Mouse (Mus musculus): ENCODE measurements around the gene Reln.

Reln gene

DNA sequence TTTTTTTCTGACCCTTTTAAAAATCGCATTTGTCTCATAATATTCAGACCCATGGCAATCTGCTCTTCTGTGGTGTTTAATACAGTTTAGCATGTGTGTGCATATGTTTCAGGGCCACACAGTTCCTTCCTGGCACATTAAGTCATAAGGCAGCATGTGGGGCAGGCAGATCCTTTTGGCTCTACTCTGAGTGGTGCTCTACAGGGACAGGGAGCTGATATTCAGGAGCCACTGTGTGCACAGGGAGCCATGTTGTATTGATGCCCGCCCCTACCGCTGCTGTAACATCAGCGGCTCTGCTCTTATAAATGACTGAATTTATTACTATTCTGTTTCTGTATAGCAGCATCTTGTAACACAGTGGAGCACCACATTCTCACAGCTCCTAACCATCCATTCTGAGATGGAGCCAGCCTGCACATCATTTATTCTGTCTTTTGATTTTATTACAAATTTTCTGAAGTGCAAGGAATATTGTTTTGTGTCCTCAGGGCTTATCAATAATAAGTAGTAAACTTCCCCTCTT lies 410.3 kb downstream of the Reln start:
- no peak for DNase-seq (ENCODE audit: low spot score in 2 of 2)

DNA sequence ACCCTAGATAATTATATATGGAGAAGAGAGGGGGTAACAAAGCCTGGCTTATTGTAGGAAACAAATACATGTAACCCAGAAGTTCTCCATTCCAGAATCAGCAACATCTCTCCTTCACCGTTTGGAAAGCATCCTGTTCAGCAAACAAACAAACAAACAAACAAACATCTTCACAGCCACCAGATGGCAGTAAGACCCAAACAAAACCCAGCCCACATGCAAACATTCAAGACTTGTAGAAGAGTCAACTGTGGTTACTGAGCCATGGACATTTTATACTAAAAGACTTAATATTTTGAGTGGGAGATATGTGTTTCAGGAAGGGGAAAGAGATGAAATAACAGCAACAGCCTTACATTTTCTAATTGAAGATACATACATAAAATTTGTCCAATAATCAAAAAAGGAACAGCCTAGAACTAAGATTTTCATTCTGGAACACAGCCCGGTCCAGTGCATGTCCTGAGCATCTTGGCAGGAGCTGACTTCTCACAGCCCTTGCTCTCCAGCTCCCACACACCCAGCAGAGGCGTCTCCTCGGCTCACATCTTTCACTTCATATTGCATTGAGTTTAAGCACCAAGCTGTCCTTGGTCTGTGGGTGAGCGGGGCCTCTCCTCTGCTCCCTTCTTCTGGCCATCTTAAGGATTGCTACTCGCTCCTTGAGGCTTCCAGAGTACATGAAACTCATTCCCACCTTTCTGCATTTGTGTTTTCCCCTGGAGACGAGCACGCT lies 411.0 kb downstream of the Reln start:
- no peak for DNase-seq (ENCODE audit: low spot score in 2 of 2)

- no peak for DNase-seq (ENCODE audit: low spot score in 2 of 2)
Measured at GRCm38 (mm10) chr5:21931151-21931550, 413.4 kb downstream of the Reln start.

- DNase-seq (ENCODE audit: low spot score in 2 of 2): no peak
Measured at GRCm38 (mm10) chr5:21920310-21920709, 424.2 kb downstream of the Reln start.

- no peak for DNase-seq (ENCODE audit: low spot score in 2 of 2)
Measured at GRCm38 (mm10) chr5:21919281-21919780, 425.2 kb downstream of the Reln start.

GRCm38 (mm10) chr5:21915973-21916372 lies 428.5 kb downstream of the Reln start:
- DNase-seq (ENCODE audit: low spot score in 2 of 2): no peak

DNA sequence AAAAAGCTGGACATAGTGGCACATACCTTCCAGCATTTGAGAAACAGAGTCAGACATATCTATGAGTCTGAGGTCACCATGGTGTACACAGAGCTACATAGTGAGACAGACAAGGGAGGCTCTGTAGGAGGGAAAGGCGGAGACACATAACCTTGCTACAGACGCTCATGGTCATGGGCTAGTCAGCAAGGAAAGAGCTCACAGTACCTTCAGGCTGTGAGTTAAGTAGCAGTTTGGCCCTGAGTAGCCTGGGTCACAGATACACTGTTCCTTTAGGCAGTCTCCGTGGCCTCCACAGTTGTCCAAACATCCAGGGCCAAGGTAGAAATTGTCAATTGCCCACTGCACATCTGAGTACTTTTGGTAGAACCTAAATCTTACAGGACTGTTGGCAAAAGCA lies 429.7 kb downstream of the Reln start:
- DNase-seq (ENCODE audit: low spot score in 2 of 2): no peak

- no peak for DNase-seq (ENCODE audit: low spot score in 2 of 2)
Measured at GRCm38 (mm10) chr5:21912835-21913530, 431.5 kb downstream of the Reln start.

GRCm38 (mm10) chr5:21910726-21911125 lies 433.8 kb downstream of the Reln start:
- DNase-seq (ENCODE audit: low spot score in 2 of 2): no peak

DNA sequence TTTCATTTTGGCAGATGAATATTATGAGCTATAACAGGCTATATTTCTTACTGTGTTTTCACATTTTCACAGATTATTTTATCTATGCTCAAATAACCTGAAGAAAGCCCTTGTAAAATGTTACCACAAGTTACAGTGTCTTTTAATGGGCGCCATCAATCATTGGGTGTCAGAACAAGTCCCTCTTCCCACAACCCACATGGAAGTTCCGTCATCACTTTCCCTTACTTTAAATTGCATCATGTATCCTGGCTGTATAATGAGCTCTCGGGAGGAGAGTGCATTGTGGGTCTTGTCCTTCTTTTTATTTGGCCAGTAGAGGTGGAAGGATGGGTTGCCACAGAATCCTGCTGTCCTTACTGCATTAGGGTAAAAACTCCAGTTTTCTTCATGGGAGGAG lies 434.8 kb downstream of the Reln start:
- DNase-seq (ENCODE audit: low spot score in 2 of 2): no peak

DNA sequence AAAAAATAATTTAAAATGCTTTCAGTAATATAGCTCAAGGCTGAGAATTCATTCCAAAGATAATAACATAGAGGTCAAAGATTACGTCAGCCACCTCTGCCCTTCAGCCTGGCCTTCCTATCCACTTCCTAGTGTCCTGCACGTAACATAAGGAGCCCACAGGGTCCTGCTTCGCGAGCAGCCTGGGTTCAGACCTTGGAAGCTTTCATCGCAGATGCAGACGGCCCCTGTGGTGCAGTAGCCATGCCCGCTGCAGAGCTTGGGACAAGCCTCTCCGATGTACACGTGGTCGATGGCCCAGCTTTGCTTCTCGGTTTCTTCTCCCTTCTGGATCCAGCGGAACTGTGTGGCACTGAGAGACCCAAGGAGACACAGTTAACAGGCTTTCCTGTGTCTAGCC lies 443.1 kb downstream of the Reln start:
- no peak for DNase-seq (ENCODE audit: low spot score in 2 of 2)

GRCm38 (mm10) chr5:21900891-21901290 lies 443.6 kb downstream of the Reln start:
- no peak for DNase-seq (ENCODE audit: low spot score in 2 of 2)

GRCm38 (mm10) chr5:21898875-21899274 lies 445.6 kb downstream of the Reln start:
- no peak for DNase-seq (ENCODE audit: low spot score in 2 of 2)

GRCm38 (mm10) chr5:21896586-21896985 lies 447.9 kb downstream of the Reln start:
- no peak for DNase-seq (ENCODE audit: low spot score in 2 of 2)

GRCm38 (mm10) chr5:21894168-21894567 lies 450.3 kb downstream of the Reln start:
- no peak for DNase-seq (ENCODE audit: low spot score in 2 of 2)

DNA sequence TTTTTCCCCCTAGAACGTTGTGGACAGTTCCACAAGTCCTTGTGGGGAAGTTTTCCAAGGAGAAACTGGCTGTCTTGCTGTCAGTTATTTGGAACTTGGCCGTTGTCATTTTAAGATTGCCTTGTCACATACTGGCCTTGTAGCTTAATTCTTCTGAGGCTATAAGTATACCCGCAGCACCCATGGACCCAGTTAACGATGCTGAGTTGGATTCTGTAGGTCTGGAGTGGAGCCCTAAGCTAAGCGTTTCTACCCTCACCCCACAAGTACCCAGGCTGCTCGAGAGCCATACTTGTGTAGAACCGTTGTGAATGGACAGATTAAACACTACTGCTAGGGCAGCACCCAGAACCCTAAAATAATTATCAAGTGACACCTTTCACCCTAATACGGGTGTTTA lies 477.8 kb downstream of the Reln start:
- DNase-seq (ENCODE audit: low spot score in 2 of 2): no peak

GRCm38 (mm10) chr5:21866311-21866712 lies 478.2 kb downstream of the Reln start:
- DNase-seq (ENCODE audit: low spot score in 2 of 2): no peak

DNA sequence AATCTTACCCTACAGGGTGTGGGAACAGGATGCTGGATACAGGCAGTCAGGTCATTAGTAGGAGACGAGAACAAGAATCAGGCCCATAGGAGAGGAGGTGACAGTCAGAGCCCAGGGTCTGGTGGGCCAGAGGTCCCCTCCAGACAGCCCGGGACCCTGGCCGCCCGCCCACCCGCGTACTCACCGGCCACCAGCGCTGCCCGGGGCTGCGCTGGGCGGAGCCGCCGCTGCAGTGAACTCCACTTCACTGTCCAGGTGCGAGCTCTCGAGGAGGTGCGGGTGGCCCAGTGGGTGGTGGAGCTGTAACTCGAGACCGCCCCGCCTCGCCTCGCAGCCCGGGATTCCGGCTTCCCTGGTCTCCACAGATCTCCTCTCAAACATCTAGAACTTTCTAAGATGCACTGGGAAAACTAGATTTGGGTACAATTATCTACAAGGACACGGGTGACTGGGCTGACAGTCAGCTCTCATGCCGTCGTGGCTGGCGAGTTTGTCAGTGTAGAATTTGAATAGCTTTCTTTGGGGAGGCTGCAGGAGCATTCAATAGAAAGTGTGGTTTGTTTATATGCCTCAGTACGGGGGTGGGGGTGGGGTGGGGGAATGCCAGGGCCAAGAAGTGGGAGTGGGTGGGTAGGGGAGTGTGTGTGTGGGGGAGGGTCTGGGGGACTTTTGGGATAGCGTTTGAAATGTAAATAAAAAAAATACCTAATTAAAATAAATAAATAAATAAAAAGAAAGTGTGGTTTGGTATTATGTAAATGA lies 479.0 kb downstream of the Reln start, which contains the start of gene Slc26a5:
Gene Slc26a5, minus strand, starts transcription at position 259 of the 762 bp plus-strand sequence.
- DNase-seq (ENCODE audit: low spot score in 2 of 2): no peak

DNA sequence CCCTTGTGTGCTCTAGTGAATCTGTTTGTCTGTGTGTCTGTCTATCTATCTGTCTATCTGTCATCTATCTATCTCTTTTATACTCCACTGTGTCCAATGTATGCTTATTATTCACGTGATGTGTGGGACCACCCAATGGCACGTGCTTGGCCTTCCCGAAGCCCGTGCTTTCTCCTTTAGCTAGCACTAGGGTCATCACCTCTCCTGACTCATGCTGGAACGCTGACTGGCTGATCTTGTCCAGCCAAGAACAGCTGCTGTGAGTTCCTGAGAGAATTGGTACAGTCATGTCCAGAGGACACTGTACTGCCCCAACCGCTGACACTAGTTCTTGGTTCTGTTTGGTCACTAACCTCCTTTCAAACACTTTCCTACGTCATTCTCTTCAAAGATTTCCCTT lies 485.8 kb downstream of the Reln start:
- no peak for DNase-seq (ENCODE audit: low spot score in 2 of 2)

GRCm38 (mm10) chr5:21851679-21852340 lies 492.7 kb downstream of the Reln start:
- no peak for DNase-seq (ENCODE audit: low spot score in 2 of 2)

DNA sequence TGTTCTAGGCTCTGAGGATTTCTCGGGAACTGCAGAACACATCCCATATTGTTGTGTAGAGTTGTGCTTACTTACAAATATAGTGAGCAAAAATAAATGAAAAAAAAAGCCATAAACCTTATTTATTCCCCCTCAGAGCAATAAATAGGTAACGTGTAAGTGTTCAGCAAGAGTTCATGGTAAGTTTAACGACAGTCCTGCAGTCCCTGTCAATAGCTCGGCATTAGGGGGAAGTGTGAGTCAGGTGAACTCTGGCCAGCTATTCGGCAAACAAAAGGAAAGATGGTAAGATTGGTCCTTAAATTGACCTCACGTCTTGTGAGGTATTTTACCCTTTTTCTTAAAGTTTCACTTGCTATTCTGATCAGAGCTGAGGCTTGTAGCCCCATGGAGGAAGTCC lies 497.1 kb downstream of the Reln start:
- DNase-seq (ENCODE audit: low spot score in 2 of 2): no peak
